Mouse (Mus musculus) hindlimb bud, embryonic 11.5 days (tissue): Measurements from ENCODE around the gene Nop16.

Source experiments
- DNase-seq: peaks from one replicate; pipeline ENCODE4 v3.0.0-alpha.2; 2012; ENCODE audit warnings: low read depth, low spot score; ENCODE audit errors: extremely low spot score

Nop16 gene

DNA sequence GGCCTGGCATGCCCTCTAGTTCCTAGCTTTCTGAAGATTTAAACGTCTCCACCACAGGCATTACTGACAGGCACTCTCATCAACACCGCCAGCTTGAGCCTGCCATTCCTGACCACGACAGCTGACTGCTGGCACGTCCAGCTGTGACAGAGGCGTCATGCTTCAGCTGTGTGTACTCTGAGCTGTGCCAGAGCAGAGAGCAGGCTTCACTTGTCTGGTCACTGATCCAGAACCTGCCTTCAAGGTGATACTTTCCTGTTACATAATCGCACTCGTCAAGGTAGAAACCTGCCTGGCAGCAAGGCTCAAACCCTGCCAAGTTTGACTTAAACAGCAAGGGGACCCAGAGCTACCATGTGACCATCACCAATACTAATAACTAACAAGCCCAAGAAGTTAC, 27.3 kb downstream of the Nop16 start:
- no peak for DNase-seq

DNA sequence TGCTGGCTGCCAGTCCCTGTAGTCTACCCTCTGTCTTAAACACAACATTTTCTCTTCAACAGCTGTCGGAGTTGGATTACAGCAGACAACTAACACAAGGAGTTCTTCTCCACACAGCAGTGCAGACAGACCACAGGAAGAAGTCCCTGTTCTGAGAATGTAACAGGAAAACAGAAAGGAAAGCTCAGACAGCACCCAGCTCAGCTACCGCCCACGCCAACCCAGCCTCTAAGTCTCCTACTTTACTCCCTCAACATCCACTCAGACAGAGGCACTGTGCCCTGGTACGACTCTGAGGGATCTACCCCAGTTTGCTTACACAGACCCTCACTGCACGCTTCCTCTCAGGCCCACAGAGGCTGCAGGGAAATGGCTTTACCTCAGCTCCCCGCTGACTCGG, 29.3 kb downstream of the Nop16 start:
- no peak for DNase-seq

DNA sequence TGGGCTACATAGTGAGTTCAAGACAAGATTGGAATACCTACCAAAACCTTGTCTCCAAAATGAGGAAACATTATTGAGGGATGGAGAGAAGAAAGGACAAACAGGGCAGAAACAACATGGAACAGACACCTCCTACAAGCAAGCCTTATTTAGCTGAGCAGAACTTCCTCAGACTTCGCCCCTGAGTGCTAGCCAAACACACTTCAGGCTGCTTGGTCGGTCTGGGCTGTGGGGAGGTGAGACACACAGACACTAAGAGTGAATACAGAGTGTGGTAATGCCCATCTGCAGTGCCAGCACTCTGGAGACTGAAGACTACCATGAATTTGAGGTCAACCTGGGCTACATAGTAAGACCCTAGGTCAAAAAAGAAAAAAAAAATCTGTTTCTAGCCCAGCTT, 30.2 kb downstream of the Nop16 start:
- no peak for DNase-seq

GRCm38 (mm10) chr13:54557652-54558051, 32.2 kb downstream of the Nop16 start:
- DNase-seq = no peak

DNA sequence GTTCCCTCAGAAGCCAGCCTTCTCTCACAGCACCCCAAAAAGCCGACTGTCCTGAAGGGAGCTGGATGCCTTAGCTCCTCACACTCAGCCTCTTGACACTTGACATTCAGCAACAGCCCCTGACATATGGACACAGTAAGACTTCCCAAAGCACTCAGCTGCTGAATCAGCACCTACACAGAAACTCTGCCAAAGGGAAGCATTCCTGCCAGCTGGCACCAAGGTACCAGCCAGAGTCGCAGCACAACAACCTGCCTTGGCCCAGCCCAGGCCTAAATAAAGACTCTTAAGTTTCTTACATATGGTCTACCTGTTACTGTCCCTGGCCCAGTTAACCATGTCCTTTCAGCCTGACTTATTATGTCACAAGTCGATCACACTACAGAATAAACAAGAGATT, 33.1 kb downstream of the Nop16 start:
- DNase-seq = no peak

DNA sequence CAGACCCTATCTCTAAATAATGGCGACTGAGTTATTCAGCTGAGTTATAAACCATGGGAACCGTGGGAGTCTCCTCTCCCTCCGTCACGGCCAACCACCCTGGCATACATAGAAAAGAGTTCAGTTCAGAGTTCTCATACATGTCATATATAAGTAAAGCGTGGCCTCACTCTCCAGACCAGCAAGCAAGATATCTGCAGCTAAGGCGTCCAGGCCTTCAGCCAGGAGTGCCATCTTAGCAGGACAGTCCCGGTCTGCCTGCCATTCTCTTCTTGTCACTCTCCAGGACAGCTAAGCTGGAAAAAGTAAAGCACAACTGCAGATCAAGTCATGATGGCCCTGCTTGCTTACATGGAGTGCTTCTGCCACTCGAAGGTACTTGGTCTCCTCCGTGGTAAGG, 33.7 kb downstream of the Nop16 start:
- DNase-seq = no peak

DNA sequence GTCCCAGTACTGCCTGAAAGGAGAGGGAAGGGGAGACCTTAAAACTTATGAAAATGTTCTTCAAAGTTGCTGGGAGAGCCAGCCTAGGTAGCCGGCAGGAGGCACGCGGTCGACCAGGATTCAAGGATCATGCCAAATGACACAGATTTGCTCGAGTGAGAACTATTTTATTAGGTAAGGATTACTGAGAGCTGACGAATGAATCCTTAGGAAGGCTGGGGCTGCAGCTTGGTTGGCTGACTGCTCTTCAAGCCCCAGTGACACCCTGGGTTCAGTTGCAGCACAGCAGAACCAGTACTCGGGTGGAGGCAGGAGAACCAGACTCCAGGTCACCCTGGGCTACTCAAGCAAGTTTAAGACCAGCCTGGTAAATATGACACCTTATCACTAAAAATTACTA, 41.9 kb downstream of the Nop16 start:
- DNase-seq = no peak
